Mouse (Mus musculus) intestine, embryonic 14.5 days (tissue): ENCODE measurements around the gene Vti1a. TPM values are rescaled to one million over a fixed set of nuclear protein-coding genes. Genes with fewer than 3 reads are reported as not detected.

ENCODE experiments used
- ATAC-seq: fragments of 200-750 bp; cut with Nextera tagmentation; replicated peaks from 2 replicates; pipeline ENCODE4 v1.8.0; 2017; ENCODE audit warnings: low read depth, moderate number of reproducible peaks, moderate TSS enrichment, moderate library complexity; ENCODE audit not compliant: low FRiP score, low TSS enrichment
- DNase-seq: peaks from one replicate; pipeline ENCODE4 v3.0.0-alpha.2; 2018; ENCODE audit warnings: low spot score
- H3K27ac ChIP-seq: fragments of 300-500 bp; sonication (generic); 2 replicates; pipeline ENCODE4 v1.5.1; 2014; ENCODE audit warnings: low read depth, mild to moderate bottlenecking, control low read depth
- H3K27me3 ChIP-seq: fragments of 300-500 bp; sonication (generic); replicated peaks from 2 replicates; pipeline ENCODE4 v1.6.1; 2014; ENCODE audit warnings: low read length, control low read depth; ENCODE audit not compliant: control insufficient read depth, insufficient read depth
- H3K36me3 ChIP-seq: fragments of 300-500 bp; sonication (generic); 2 replicates; pipeline ENCODE4 v1.6.1; 2014; ENCODE audit warnings: low read length, control low read depth; ENCODE audit not compliant: control insufficient read depth, insufficient read depth
- H3K4me1 ChIP-seq: fragments of 300-500 bp; sonication (generic); replicated peaks from 2 replicates; pipeline ENCODE4 v1.6.1; 2014; ENCODE audit warnings: low read length, control low read depth, mixed read lengths; ENCODE audit not compliant: control insufficient read depth, insufficient read depth
- H3K4me2 ChIP-seq: fragments of 300-500 bp; sonication (generic); 2 replicates; pipeline ENCODE4 v1.6.1; 2014; ENCODE audit warnings: low read length
- H3K4me3 ChIP-seq: fragments of 300-500 bp; sonication (generic); 2 replicates; pipeline ENCODE4 v1.5.1; 2014; ENCODE audit warnings: low read depth, low read length, control low read depth, mixed read lengths
- H3K9ac ChIP-seq: fragments of 300-500 bp; sonication (generic); 2 replicates; pipeline ENCODE4 v1.6.1; 2014; ENCODE audit warnings: mild to moderate bottlenecking, low read length
- H3K9me3 ChIP-seq: fragments of 300-500 bp; sonication (generic); 2 replicates; pipeline ENCODE4 v1.6.1; 2016; ENCODE audit warnings: low read length, control low read depth; ENCODE audit not compliant: control insufficient read depth
- WGBS: fragments of 180-500 bp; shearing (Covaris S2); extraction: QIAGEN DNeasy Blood & Tissue Kit; methylation state at CpG from one replicate; pipeline ENCODE4 v1.1.7; 2014; 5-methylcytosine and 5-hydroxymethylcytosine counted together
- polyA plus RNA-seq: library from polyadenylated mRNA; unstranded; fragments of >200 nt; fragmentation: Nextera tagmentation; extraction: Ambion mirVana; gene quantifications from 2 replicates; pipeline ENCODE4 v1.2.1, GENCODE M21; 2014

Gene Vti1a
- polyA plus RNA-seq, 1 experiment from 2014 or later: 23.5 TPM

DNA sequence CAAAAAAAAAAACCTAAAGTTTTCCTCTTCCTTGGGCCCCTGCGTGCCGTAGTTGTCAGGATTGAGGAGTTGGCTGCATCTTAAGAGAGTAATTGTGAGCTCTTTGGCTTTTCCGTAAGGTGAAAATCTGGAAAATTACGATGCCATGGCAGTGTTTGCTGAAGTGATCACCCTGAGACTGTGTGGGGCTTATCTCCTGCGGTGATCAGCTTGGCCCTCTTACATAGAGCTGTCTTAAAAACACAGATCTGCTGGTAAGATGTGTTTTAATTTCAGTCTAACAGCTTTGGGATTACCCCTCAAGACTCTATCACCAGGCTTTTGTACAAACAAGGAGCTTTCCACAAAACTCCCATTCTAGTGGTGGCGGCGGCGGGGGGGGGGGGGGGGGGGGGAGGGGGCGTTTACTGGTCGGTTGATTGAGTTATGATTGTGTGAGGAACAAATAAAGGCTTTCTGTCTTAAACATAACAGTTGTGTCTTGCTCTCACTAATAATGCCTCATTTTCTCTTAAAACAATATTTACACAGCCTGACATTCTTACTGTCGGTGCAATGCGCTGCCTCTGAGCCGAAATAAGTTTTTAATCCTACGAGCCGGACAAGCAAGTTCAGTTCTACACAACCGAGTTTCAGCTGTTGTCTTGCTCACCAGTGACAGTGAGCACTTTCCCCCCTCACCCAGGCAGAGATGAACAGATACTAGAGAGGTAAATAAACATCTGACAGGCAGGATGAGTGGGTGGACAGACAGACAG lies 267.0 kb downstream of the Vti1a start:
- no peak overlapping the region for H3K27ac ChIP-seq
- H3K4me1 ChIP-seq: peaks cover 18% of the 10 kb centered on the region
- no peaks in the 10 kb centered on the region for H3K36me3 ChIP-seq
- DNase-seq (no peak), ATAC-seq (no peak)
- no peak overlapping the region for H3K4me3 ChIP-seq
- no peaks in the 10 kb centered on the region for H3K9me3 ChIP-seq
- 23% methylated on average over 12 of the region's 16 CpGs for WGBS
- H3K4me2 ChIP-seq: no peak overlapping the region
- H3K9ac ChIP-seq: no peak overlapping the region
- no peaks in the 10 kb centered on the region for H3K27me3 ChIP-seq

DNA sequence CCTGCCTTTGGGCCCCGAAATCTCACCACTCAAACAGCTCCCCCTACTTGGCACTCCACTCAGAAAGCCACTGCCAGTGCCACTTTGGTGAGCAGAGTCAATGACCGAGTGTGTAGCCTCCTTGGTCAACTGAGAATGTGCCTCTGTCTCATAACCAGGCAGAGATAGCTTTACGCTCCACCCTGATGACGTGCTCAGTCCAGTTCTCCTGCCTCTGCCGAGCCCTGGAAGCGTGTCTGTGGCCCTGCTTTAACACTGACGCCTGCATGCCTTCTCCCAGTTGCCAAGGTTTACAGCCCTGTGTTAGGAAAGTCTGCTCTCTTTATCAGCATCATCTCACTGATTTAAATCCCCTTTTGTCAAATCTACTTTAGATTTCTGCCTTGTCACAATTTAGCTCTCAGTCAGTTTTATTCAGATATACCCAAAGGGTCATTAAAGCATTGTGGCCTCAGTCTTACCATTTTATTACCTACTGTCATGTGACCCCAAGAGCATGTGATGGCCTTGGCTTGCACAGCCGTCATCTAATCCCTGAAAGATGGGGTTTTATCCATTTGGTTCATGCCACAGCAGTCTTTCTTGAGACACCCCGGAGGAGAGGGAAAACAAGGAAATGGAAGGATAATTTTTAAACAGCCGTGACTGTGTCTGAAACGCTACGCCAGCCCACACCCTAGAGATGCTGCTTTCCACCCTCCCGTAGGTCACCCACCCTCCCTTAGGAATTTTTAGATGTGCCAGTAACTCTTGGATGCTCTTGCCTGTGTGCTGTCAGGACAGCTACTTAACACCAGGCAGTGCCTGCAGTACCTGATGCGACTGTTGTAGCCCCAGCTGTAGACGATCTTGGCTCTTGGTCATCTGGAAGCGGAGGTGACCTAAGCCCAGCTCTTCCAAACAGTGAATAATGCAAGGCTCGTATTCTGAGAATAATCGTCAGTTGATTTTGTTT lies 269.5 kb downstream of the Vti1a start:
- H3K9ac ChIP-seq: no peak overlapping the region
- 38% methylated on average over 18 of the region's 18 CpGs for WGBS
- H3K4me3 ChIP-seq: no peak overlapping the region
- H3K4me2 ChIP-seq: no peak overlapping the region
- ATAC-seq (0 out of 2 replicates have a peak, but pooled peaks have one; percentile 44), DNase-seq (no peak)
- H3K27ac ChIP-seq: 0 out of 2 replicates have a peak overlapping the region, but pooled peaks have one; percentile 5
- H3K27me3 ChIP-seq: no peaks in the 10 kb centered on the region
- H3K9me3 ChIP-seq: no peaks in the 10 kb centered on the region
- peaks cover 15% of the 10 kb centered on the region for H3K4me1 ChIP-seq
- H3K36me3 ChIP-seq: no peaks in the 10 kb centered on the region

DNA sequence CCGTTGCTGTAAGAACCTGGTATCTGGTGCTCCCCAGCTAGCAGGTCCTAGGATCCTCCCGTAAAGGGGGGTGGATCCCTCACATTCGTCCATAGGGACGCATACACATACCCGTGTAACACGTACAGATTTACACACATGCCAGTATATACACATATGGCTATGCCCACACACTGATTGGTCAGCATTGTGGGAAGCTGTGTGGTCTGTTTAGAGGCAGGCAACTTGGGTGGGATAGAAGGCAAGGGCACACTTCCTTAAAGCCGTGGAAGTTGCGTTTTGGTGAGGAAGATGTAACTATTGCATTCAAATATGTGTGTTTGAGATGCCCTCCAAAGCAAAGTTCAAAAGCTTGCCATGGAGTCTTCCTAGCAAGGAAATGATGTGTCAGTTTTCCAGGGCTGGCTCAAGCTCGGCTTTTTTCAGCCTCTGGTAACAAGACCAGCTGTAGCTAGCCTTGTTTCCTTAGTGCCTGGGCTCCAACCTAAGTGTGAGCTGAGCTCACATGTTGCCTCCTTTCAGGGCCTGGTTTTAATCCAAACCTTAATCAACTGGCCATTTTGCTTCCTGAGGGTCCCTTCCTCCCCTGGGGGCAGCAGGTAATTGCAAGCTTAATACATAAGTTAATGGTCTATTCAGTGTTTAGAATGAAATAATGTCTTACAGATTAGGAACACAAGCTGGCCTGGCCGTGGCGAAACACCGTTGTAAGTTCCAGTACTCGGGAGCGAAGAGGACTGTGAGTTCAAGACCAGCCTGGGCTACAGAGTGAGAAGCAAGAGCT lies 271.7 kb downstream of the Vti1a start:
- H3K27me3 ChIP-seq: no peaks in the 10 kb centered on the region

DNA sequence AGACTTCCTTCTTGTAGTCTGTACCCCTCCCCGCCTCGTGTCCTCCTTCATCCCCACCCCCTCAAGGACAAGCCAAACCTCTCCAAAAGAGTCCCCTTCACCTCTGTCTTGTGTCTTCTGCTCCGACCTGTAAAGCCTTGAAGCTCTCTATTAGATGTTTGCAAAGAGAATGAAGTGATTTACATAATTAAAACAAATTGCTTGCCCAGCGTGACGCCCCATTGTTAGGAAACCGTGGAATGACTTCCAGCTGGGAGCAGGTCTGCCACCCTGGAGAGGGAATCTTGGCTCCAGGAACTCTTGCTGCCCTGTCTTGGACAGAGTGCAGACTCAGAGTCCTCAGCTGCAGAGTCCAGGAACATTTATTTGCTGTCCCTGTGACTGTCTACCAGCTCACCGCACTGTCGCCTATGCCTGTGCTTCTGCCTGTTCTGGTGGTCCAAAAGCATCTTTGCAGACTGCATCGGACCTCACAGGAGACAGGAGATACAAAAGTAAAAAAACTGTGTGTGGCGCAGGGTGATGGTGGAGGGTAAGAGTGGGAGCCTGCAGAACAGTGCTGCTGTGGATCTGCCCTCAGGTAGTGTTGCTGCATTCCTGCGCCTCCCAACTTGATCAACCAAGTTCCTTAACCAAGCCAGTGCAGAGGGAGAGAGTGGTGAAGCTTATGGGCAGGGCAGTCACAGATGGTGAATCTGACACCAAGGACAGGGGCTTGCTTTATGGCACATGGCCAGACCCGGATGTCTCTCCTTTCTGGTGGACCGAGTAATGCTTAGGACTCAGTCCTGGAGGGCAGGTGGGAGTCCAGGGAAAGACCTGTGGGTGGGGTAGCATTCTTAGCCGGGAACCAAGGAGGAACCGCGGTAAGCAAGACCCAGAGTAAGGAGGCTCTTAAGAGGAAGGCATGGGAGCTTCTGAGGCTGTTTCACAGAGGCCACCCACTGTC lies 273.1 kb downstream of the Vti1a start:
- Histone ChIP-seq H3K4me3 (no peak overlapping the region), H3K9me3 (no peaks in the 10 kb centered on the region), H3K4me1 (peaks cover 22% of the 10 kb centered on the region), H3K9ac (no peak overlapping the region), H3K27ac (no peak overlapping the region), H3K4me2 (no peak overlapping the region), H3K27me3 (no peaks in the 10 kb centered on the region), H3K36me3 (no peaks in the 10 kb centered on the region)
- ATAC-seq (no peak), DNase-seq (peak; percentile 47)
- 47% methylated on average over 16 of the region's 16 CpGs for WGBS

More for the DNA sequence above, 271.7 kb downstream of the Vti1a start:
- Histone ChIP-seq H3K4me3 (no peak overlapping the region), H3K27ac (no peak overlapping the region), H3K4me1 (peaks cover 10% of the 10 kb centered on the region), H3K4me2 (no peak overlapping the region), H3K9ac (no peak overlapping the region), H3K9me3 (no peaks in the 10 kb centered on the region), H3K36me3 (no peaks in the 10 kb centered on the region)
- 80% methylated on average over 14 of the region's 14 CpGs for WGBS
- DNase-seq (no peak), ATAC-seq (no peak)

DNA sequence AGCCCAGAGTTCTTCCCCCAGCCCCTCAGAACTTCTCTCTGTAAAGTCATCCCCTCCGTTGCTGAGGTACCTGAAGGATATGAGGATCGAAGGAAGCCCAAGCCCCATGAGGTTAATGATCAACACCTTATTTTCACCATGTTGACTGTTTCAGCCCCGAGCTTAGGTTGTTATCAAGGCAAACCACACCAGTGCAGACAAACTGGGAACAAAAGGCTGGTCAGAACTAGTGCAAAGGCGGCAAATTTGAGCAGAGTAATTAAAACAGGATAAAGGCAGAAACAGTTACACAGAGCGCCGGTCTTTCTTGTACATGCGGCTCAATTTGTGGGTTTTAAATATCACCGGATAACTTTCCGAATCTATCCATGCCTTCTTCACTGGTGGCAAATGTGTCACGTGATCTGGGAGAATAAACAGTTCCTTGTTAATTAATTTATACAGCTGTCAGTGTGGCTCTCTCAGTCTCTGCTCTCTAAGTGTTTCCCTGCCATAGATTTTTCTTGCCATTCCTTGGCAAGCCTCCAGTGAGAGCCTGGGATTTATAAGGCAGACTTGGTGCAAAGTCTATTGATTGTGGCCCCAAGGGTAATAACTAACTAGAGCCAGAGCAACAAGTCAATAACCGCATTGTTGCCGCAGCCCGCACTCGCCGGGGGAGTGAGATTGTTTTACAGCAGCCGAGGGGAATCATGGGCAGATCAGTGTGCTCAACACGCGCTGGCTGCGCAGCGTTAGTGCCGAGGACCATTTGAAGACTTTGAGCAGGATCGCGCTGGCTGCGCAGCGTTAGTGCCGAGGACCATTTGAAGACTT lies 277.0 kb downstream of the Vti1a start:
- Histone ChIP-seq H3K4me3 (no peak overlapping the region), H3K27me3 (no peaks in the 10 kb centered on the region), H3K9me3 (no peaks in the 10 kb centered on the region), H3K4me1 (peaks cover 40% of the 10 kb centered on the region), H3K27ac (peak overlapping the region; percentile 39), H3K36me3 (no peaks in the 10 kb centered on the region), H3K4me2 (peak overlapping the region; percentile 32), H3K9ac (0 out of 2 replicates have a peak overlapping the region, but pooled peaks have one; percentile 5)
- DNase-seq (no peak), ATAC-seq (peak; percentile 65; the same call in 1 of the 2 replicates)
- 32% methylated on average over 26 of the region's 26 CpGs for WGBS

DNA sequence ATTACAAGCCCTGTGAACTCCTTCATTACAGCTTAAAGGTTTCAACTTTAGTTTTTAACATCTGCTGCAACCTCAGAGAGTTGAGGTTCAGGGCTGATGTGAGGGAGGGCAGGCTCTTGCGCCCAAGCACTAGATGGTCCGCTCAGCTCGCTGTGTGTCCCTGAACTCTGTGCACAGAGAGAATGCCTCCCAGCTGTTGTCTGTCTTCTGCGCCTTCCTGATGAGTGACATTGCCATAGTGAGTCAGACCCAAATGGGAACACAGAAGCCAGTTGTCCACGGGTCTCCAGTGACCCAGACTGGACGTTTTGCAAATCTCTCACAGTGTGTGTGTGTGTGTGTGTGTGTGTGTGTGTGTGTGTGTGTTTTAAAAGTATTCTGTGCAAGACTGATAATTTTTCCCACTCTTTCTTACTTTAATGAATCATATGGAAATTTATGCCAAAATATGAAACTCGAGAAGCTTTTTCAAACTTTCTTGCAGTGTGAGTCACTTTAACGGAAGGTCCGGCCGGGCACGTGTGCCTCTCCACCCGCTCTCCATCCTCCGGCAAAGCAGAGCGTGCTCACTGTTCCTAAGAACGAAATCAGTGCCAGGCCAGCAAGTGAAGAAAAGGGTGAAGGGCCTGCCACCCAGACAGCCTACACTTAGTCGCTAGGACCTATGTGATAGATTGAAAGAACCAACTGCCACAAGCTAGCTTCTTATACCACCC lies 277.8 kb downstream of the Vti1a start:
- Histone ChIP-seq H3K4me3 (no peak overlapping the region), H3K36me3 (no peaks in the 10 kb centered on the region), H3K27ac (peak overlapping the region; percentile 39), H3K9me3 (no peaks in the 10 kb centered on the region), H3K27me3 (no peaks in the 10 kb centered on the region), H3K9ac (no peak overlapping the region), H3K4me2 (peak overlapping the region; percentile 32), H3K4me1 (peaks cover 44% of the 10 kb centered on the region)
- WGBS: 77% methylated on average over 16 of the region's 16 CpGs
- no peak for DNase-seq
- ATAC-seq: no peak

DNA sequence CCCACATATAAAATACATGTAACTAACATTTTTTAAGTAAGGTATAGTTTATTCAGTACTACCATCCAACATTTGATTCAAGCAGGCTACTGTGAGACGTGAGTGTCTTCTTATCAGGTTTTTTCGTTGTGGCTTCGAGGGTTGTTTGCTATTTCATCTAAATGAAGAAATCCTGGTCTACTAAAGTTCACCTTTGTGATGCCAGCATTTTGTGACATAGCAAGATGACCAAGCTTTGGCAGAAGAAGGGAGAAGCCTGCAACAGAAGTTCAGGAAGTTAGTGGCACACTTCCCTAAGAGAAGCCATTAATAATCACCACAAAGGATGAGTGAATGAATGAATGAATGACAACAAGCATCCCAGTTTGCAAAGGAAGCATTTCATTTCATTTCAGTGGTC lies 278.4 kb downstream of the Vti1a start:
- Histone ChIP-seq H3K4me3 (no peak overlapping the region), H3K4me1 (peaks cover 49% of the 10 kb centered on the region), H3K36me3 (no peaks in the 10 kb centered on the region), H3K27me3 (no peaks in the 10 kb centered on the region), H3K27ac (no peak overlapping the region), H3K9ac (no peak overlapping the region), H3K4me2 (no peak overlapping the region), H3K9me3 (no peaks in the 10 kb centered on the region)
- 88% methylated on average over 3 of the region's 3 CpGs for WGBS
- ATAC-seq (no peak), DNase-seq (no peak)
